In the genomic region with DNA sequence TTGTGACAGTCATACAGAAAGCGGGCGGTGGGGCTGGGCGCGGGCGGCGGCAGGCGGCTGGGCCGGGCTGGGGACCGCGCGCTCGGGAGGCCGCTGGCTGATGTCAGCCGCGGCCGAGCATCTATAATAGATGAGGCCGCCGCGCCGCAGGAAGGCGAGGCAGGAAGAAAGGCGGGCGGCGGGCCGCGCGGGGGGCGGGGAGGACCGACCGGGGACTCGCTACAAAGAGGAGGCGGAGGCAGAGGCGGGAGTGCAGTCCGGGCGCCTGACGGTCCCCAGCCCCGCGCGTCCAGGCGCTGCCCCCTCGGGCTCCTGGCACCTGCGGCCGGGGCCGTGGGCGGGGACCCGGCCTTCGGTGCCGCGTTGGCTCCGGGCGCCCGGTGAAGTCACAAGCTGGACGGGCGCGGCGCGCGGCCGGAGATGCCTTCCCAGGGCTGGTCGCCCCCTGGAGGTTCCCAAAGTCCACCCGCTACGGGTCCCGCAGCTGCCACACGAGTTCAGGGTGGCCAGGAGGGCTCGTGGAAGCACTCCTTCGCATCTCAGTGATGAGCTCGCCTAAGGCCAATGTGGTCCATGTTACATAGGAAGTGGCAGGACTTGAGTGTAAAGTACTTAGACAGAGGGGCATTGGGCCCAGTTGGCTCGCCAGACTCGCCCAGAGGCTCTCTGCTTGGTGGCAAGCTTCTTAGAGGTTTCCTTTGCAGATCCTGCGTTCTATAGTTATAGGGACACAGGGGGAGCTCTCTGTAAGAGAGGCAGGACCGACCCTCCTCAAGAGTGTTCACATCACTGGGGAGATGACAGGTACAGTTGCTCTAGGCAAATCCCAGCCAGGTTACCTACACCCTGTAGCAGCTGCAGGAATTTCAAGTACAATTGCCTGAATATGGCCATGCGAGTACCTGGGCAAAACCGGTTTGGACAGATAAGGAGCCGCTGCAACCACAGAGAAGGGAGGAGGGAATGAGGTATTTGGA, we compare ENCODE assay signal across 8 mouse cellular contexts. TPM values are rescaled to one million over a fixed set of nuclear protein-coding genes. Genes with fewer than 3 reads are reported as not detected.
A peak's percentile ranks its signal among the peaks of the same experiment; 100 is the strongest.
DNase-seq lines count a peak whose midpoint lies in the region; ATAC-seq and TF ChIP-seq lines count a peak whose summit lies in the region.

Gene Coro2b, minus strand, starts transcription at position 390 of the 977 bp plus-strand sequence.

- H3K27me3 ChIP-seq in ES-Bruce4 (ENCODE audit: control insufficient read depth, insufficient read depth, low read length, poor library complexity, severe bottlenecking), result no peaks in the 10 kb centered on the region
- no peaks in the 10 kb centered on the region for H3K27me3 ChIP-seq in forebrain, embryonic 13.5 days
- peaks cover 27% of the 10 kb centered on the region for H3K27me3 ChIP-seq in liver, embryonic 16.5 days (ENCODE audit: control insufficient read depth, insufficient read depth, low read depth, low read length)

- H3K9ac ChIP-seq in ES-Bruce4 (ENCODE audit: low read depth, poor library complexity, severe bottlenecking), result peak within 1 kb of the TSS; percentile 74
- H3K9ac ChIP-seq in forebrain, embryonic 13.5 days, result peak within 1 kb of the TSS; percentile 96
- no peak within 1 kb of the TSS; the same call in 1 of the 2 replicates for H3K9ac ChIP-seq in liver, embryonic 16.5 days (ENCODE audit: low read depth, low read length)

- DNase-seq in brain, adult 2 months (ENCODE audit: low read depth, low spot score), result peak; percentile 79
- peak; percentile 78 to 81 for DNase-seq in heart, postnatal 10 days
- peak; percentile 80 to 87 for DNase-seq in kidney, postnatal 25 days
- DNase-seq in thymus, postnatal 4 days, result peak; percentile 86

- TF ChIP-seq EP300 in ES-Bruce4 (IDR thresholded peaks at IDR 0.05; ENCODE audit: insufficient read depth, low read depth, low read length), result 0 out of 2 replicates have a peak, but pooled peaks have one; percentile 18

- H3K4me1 ChIP-seq in ES-Bruce4 (ENCODE audit: control insufficient read depth, insufficient read depth, low read length), result peaks cover 11% of the 10 kb centered on the region
- H3K4me1 ChIP-seq in forebrain, embryonic 13.5 days, result peaks cover 87% of the 10 kb centered on the region
- H3K4me1 ChIP-seq in liver, embryonic 16.5 days (ENCODE audit: control insufficient read depth, low read depth, low read length), result peaks cover 3% of the 10 kb centered on the region; the same call in 1 of the 2 replicates
- H3K4me1 ChIP-seq in olfactory bulb, adult 2 months (ENCODE audit: control insufficient read depth, insufficient read depth, low read length), result peaks cover 45% of the 10 kb centered on the region

- TF ChIP-seq POLR2A in ES-Bruce4 (IDR thresholded peaks at IDR 0.05; ENCODE audit: insufficient read depth, low read length), result no peak
- TF ChIP-seq POLR2A in olfactory bulb, adult 2 months (IDR thresholded peaks at IDR 0.05; ENCODE audit: insufficient read depth, low read depth, low read length), result no peak; the same call in 1 of the 2 replicates

- 2% methylated on average over 51 of the region's 74 CpGs for WGBS in forebrain, embryonic 13.5 days
- 2% methylated on average over 73 of the region's 74 CpGs for WGBS in liver, embryonic 16.5 days (ENCODE audit: insufficient replicate concordance)
- WGBS in olfactory bulb, adult 2 months, result 2% methylated on average over 74 of the region's 74 CpGs

- H3K4me3 ChIP-seq in ES-Bruce4 (ENCODE audit: low read depth, low read length), result peak within 1 kb of the TSS; percentile 73
- peak within 1 kb of the TSS; percentile 69 for H3K4me3 ChIP-seq in forebrain, embryonic 13.5 days
- H3K4me3 ChIP-seq in liver, embryonic 16.5 days (ENCODE audit: low read depth, low read length), result peak within 1 kb of the TSS; percentile 49
- H3K4me3 ChIP-seq in olfactory bulb, adult 2 months (ENCODE audit: insufficient read depth, low read depth, low read length), result peak within 1 kb of the TSS; percentile 79

- no peaks in the 10 kb centered on the region for H3K9me3 ChIP-seq in ES-Bruce4 (replicated peaks; ENCODE audit: control insufficient read depth, insufficient read depth, low read length, poor library complexity, severe bottlenecking)
- H3K9me3 ChIP-seq in forebrain, embryonic 13.5 days (replicated peaks), result no peaks in the 10 kb centered on the region
- no peaks in the 10 kb centered on the region for H3K9me3 ChIP-seq in liver, embryonic 16.5 days (replicated peaks; ENCODE audit: control insufficient read depth, low read length)

- no peak for TF ChIP-seq CTCF in ES-Bruce4 (IDR thresholded peaks at IDR 0.05; ENCODE audit: low read depth, low read length)
- no peak for TF ChIP-seq CTCF in olfactory bulb, adult 2 months (IDR thresholded peaks at IDR 0.05; ENCODE audit: insufficient read depth, low read depth, low read length)

- ATAC-seq in forebrain, embryonic 13.5 days, result peak; percentile 43
- ATAC-seq in liver, embryonic 16.5 days (ENCODE audit: low read depth), result 0 out of 2 replicates have a peak, but pooled peaks have one; percentile 11

- H3K36me3 ChIP-seq in ES-Bruce4 (ENCODE audit: control insufficient read depth, insufficient read depth, low read length, poor library complexity, severe bottlenecking), result no peaks in the 10 kb centered on the region
- H3K36me3 ChIP-seq in forebrain, embryonic 13.5 days (ENCODE audit: poor library complexity, severe bottlenecking), result no peaks in the 10 kb centered on the region
- no peaks in the 10 kb centered on the region for H3K36me3 ChIP-seq in liver, embryonic 16.5 days (ENCODE audit: control insufficient read depth, insufficient read depth)

- peak within 1 kb of the TSS; percentile 77 for H3K4me2 ChIP-seq in forebrain, embryonic 13.5 days
- peak within 1 kb of the TSS; percentile 55 for H3K4me2 ChIP-seq in liver, embryonic 16.5 days (ENCODE audit: low read depth, low read length)

- intact Hi-C loops in heart, postnatal 10 days (cut with DNase I), result loop anchor here (2.0 kb wide), 1 partner anchor 60 kb away; no protein-coding TSS in a partner anchor

- H3K27ac ChIP-seq in ES-Bruce4 (ENCODE audit: insufficient read depth, low read length), result no peak within 1 kb of the TSS
- peak within 1 kb of the TSS; percentile 96 for H3K27ac ChIP-seq in forebrain, embryonic 13.5 days
- H3K27ac ChIP-seq in liver, embryonic 16.5 days (ENCODE audit: low read length), result no peak within 1 kb of the TSS
- H3K27ac ChIP-seq in olfactory bulb, adult 2 months (ENCODE audit: insufficient read depth, low read depth, low read length), result peak within 1 kb of the TSS; percentile 81

RNA-seq across cellular contexts. Expression of gene Coro2b, which starts in this region (rescaled TPM):
- 3.1 and 4.8 TPM in 2 replicates for polyA plus RNA-seq in ES-Bruce4 (2011; ENCODE audit: insufficient read depth, insufficient read length, low read depth, missing spikeins)
- 35.5 and 37.0 TPM in 2 replicates for polyA plus RNA-seq in forebrain, embryonic 13.5 days (2015; fragmentation: Nextera tagmentation; extraction: Ambion mirVana)
- 10 to 100 TPM; 17.9 to 20.3 TPM for total RNA-seq in heart, postnatal 10 days (2021)
- 1.4 and 1.9 TPM in 2 replicates for polyA plus RNA-seq in liver, embryonic 16.5 days (2015; fragmentation: Nextera tagmentation; extraction: Ambion mirVana)
- not detected in 2 replicates for polyA plus RNA-seq in olfactory bulb, adult 2 months (2012; ENCODE audit: insufficient read depth, insufficient read length, low replicate concordance, missing spikeins)

Comparison
In these comparisons a context has a peak if more than half of its experiments do, and no peak if none do; other contexts are left out.
1. H3K27ac ChIP-seq: peak in forebrain, embryonic 13.5 days (single experiment) and olfactory bulb, adult 2 months (single experiment); none in ES-Bruce4 (single experiment) and liver, embryonic 16.5 days (single experiment).
2. Peak in every context shown above with its lines, with median percentiles within 50 percentile points of each other: H3K4me3 ChIP-seq and DNase-seq.